Mouse (Mus musculus): ENCODE data around the gene Olfr530. TPM values are rescaled to one million over a fixed set of nuclear protein-coding genes. Genes with fewer than 3 reads are reported as not detected.

Gene Olfr530
- total RNA-seq (2021) = not detected
- long read RNA-seq, experiment 1 = 0 reads
- long read RNA-seq, experiment 2 = 0 reads

- no peak for DNase-seq
Measured at GRCm38 (mm10) chr7:140376231-140376630, at the start of gene Olfr530. Gene Olfr530 (minus strand): TSS chr7:140376331.

GRCm38 (mm10) chr7:140421539-140421938 lies 45.4 kb upstream of the Olfr530 start, which contains the start of gene Olfr532:
Gene Olfr532 (minus strand): TSS chr7:140421639.
- DNase-seq = no peak

GRCm38 (mm10) chr7:140402818-140403217 lies 26.7 kb upstream of the Olfr530 start, which contains the start of gene Olfr531:
Gene Olfr531 (minus strand): TSS chr7:140402918.
- DNase-seq = no peak

GRCm38 (mm10) chr7:140376911-140377310 lies 780 bp upstream of the Olfr530 start:
- no peak for DNase-seq

- DNase-seq = no peak
Measured at GRCm38 (mm10) chr7:140374300-140374699, 1.8 kb downstream of the Olfr530 start.

GRCm38 (mm10) chr7:140361571-140361970 lies 14.6 kb downstream of the Olfr530 start, which contains the start of gene Olfr60:
Gene Olfr60 (minus strand): TSS chr7:140361671.
- DNase-seq = no peak

- DNase-seq = no peak
Measured at GRCm38 (mm10) chr7:140333717-140334116, 42.4 kb downstream of the Olfr530 start, which contains the start of gene Olfr527. Gene Olfr527 (plus strand): TSS chr7:140334017.

- DNase-seq = no peak
Measured at GRCm38 (mm10) chr7:140329766-140330304, 46.3 kb downstream of the Olfr530 start.

Other genes starting within 250 kb of the Olfr530 start
- 10 to 100 TPM; 24.4 to 34.5 TPM for gene Mtg1, start 238.8 kb downstream of the Olfr530 start, total RNA-seq (2021)
- gene Sprn, start 221.5 kb downstream of the Olfr530 start, total RNA-seq (2021) = under 1 TPM; 0.33 to 0.56 TPM
- gene Olfr522, start 211.6 kb downstream of the Olfr530 start, total RNA-seq (2021) = not detected
- gene Olfr523, start 203.1 kb downstream of the Olfr530 start, total RNA-seq (2021) = not detected
- not detected for gene Olfr524, start 170.4 kb downstream of the Olfr530 start, total RNA-seq (2021)
- gene Cd163l1, start 158.1 kb downstream of the Olfr530 start, total RNA-seq (2021) = not detected
- not detected for gene 5830411N06Rik, start 129.0 kb downstream of the Olfr530 start, total RNA-seq (2021)
- gene Olfr525, start 55.5 kb downstream of the Olfr530 start, total RNA-seq (2021) = not detected
- not detected for gene Olfr527, start 42.3 kb downstream of the Olfr530 start, total RNA-seq (2021)
- not detected for gene Olfr60, start 14.7 kb downstream of the Olfr530 start, total RNA-seq (2021)
- gene Olfr531, start 26.6 kb upstream of the Olfr530 start, total RNA-seq (2021) = not detected
- gene Olfr532, start 45.3 kb upstream of the Olfr530 start, total RNA-seq (2021) = not detected
- not detected for gene Olfr533, start 87.0 kb upstream of the Olfr530 start, total RNA-seq (2021)
- gene Olfr535, start 107.9 kb upstream of the Olfr530 start, total RNA-seq (2021) = not detected
- not detected for gene Olfr536, start 131.1 kb upstream of the Olfr530 start, total RNA-seq (2021)
- not detected for gene Olfr538, start 191.6 kb upstream of the Olfr530 start, total RNA-seq (2021)
- gene Olfr46, start 224.9 kb upstream of the Olfr530 start, total RNA-seq (2021) = not detected